Mouse (Mus musculus): ENCODE data around the gene Krtap19-1.

DNA sequence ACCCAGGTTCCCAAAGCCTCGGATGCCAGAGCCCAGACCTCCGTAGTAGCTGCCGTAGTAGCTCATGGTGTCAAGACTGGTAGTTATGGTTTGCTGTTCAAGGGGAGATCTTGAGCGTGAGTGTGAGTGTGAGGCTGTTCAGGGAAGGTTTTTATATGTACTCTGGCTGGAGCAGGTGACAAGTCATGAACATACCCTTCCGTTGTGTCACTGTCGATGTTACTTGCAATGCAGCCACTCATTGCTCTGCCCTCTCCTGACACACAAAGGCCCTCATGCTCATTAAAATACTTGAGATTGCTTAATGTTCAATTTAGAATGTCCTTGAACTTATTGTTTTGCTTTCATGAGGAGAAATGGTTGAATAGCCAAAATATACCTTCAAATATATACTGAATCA lies 27.1 kb upstream of the Krtap19-1 start, which contains the start of gene Krtap19-5:
- TF ChIP-seq SIN3A (IDR thresholded peaks at IDR 0.05; ENCODE audit: low read length) (no peak), ZNF384 (IDR thresholded peaks at IDR 0.05; ENCODE audit: low read depth, low read length) (no peak), CTCF (conservative IDR thresholded peaks at IDR 0.05 in 1 of 2, IDR thresholded peaks at IDR 0.05 in 1 of 2; ENCODE audit: low read depth in 2 of 2, low read length in 2 of 2) (no peak), MAZ (IDR thresholded peaks at IDR 0.05; ENCODE audit: low read depth, low read length) (no peak)
